Mouse (Mus musculus): ENCODE results near the gene Adat2.

The Adat2 gene

DNA sequence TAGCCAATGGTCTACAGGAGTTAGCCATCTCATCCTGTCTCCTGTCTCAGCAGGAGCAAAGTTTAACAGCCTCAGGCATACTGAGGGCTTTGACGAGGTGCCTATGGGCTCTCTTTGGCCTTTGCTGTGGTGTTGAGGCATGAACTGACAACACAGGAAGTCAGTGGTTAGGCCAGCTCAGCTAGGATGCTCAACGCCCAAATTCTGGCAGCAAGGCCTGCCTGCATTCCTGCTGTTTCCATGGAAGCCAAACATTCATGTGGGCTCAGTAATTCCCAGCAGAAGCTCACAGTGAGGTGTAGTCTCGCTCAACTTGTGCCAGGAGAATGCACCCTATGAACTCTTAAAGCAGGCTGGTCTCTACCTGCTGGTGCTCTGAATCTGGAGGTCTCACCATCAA lies 43.4 kb downstream of the Adat2 start:
- DNase-seq (ENCODE audit: low spot score) = no peak

DNA sequence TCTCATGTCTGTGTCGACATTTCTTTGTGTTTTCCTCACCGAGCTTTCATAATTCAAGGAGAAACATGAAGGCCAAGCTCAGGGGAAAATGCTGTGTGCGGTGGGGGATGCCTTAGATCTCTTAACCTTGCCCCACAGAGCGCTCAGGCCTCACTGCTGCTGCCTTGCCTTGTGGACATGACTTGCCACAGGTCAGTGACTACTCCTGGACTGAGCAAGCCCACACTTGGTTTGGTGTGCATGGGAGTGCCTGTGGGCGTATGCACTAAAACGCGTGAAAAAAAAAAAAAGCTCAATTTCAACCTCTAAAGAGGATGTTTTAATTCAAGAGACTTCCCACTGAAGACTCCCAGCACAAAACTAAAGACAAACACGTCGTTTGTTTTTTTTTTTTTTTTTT lies 44.2 kb downstream of the Adat2 start:
- DNase-seq (ENCODE audit: low spot score) = no peak

DNA sequence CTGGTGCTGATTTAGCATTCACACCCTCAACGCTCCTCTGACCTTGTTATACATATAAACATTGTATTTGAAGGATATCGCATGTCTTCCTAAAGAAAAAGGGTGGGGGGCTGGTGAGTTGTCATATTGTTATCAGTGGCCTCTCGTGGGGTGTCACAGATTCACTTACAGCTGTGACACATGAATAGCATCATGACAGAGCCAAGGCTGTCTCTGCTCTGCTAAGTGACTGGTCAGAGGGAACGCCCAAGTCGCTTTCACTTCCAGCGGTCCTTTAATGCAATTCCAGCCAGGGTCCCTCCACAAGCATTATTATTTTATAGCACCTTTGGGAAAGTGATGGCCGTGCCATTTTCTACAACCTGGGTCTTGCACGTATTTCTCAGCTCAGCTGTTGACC lies 44.8 kb downstream of the Adat2 start:
- no peak for DNase-seq (ENCODE audit: low spot score)

DNA sequence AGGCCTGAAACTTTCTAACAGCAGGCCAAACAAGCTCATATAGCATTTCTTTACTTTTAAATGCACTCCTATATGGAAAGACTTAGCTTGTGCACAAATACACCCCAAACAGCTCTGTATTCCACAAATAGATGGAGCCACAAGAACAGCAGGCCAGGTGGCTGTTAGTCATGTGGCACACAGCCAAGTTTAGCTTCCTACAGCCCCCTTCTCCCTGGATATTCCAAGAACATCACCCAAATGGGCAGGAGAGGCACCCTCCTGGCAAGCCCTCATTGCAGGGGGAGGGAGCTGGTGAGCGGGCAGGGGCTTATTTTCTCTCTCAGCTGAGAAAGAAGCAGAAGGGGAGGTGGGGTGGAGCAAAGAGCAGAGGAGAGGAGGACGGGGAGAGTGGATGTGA lies 48.2 kb downstream of the Adat2 start:
- no peak for DNase-seq (ENCODE audit: low spot score)
